9 mouse cellular contexts compared by ENCODE assay signal in the genomic region with DNA sequence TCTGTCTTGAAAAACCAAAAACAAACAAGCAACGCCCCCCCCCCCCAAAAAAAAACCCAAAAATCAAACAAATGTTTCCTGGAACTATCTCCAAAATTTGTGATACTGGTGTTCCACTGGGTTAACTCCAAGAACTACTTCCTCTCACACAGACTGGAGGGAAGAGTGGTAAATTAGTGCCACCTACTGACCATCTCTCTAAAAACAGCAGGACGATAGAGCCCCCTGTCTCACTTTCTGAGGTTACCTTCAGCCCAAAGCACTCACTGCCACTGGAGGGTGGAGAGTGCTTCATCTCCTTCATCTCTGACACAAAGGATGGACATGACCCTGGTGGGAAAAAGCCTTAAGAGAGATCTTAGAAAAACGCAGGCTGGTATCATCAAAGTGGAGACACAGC. TPM values are rescaled to one million over a fixed set of nuclear protein-coding genes. Genes with fewer than 3 reads are reported as not detected.
DNase-seq lines count a peak whose midpoint lies in the region; ATAC-seq and TF ChIP-seq lines count a peak whose summit lies in the region.
"Had no signal": no experiment of that assay in that cellular context is flagged by ENCODE, and none has a peak within 500 bp of the region (broad histone marks: within the 10 kb centered on the region; RNA-seq: fewer than 3 reads in every experiment).

No protein-coding gene starts in this region.

- no peak for TF ChIP-seq EP300 in CH12.LX (IDR thresholded peaks at IDR 0.05; ENCODE audit: low read length)

- 0 out of 2 replicates have a peak overlapping the region, but pooled peaks have one; percentile 12 for H3K4me2 ChIP-seq in CH12.LX (ENCODE audit: insufficient read depth, low read depth, poor library complexity, severe bottlenecking)
- no peak overlapping the region for H3K4me2 ChIP-seq in forebrain, embryonic 15.5 days (replicated peaks)
- H3K4me2 ChIP-seq in lung, embryonic 14.5 days: no peak overlapping the region
- H3K4me2 ChIP-seq: heart, embryonic 15.5 days; neural tube, embryonic 13.5 days had no signal

- no peak overlapping the region for H3K27ac ChIP-seq in CH12.LX (ENCODE audit: insufficient read depth, low read depth)
- no peak overlapping the region for H3K27ac ChIP-seq in forebrain, embryonic 15.5 days (replicated peaks)
- H3K27ac ChIP-seq in lung, embryonic 14.5 days (ENCODE audit: low read depth): no peak overlapping the region
- H3K27ac ChIP-seq: heart, embryonic 15.5 days; neural tube, embryonic 13.5 days had no signal

- H3K79me2 ChIP-seq in CH12.LX (replicated peaks; ENCODE audit: control insufficient read depth, extremely low read depth, insufficient read depth, poor library complexity, severe bottlenecking): no peaks in the 10 kb centered on the region

- no peak for TF ChIP-seq POLR2A in CH12.LX (IDR thresholded peaks at IDR 0.05; ENCODE audit: low read depth, low read length)

- no peak overlapping the region for H3K4me3 ChIP-seq in CH12.LX (replicated peaks in 1 of 3; ENCODE audit: low read depth in 2 of 3, low read length in 2 of 3, poor library complexity in 1 of 3)
- H3K4me3 ChIP-seq in forebrain, embryonic 15.5 days: no peak overlapping the region
- H3K4me3 ChIP-seq in lung, embryonic 14.5 days (ENCODE audit: low read depth, low read length): no peak overlapping the region
- H3K4me3 ChIP-seq: heart, embryonic 15.5 days; neural tube, embryonic 13.5 days had no signal

- peaks cover 8% of the 10 kb centered on the region for H3K9me3 ChIP-seq in CH12.LX (replicated peaks; ENCODE audit: low read length)
- no peaks in the 10 kb centered on the region for H3K9me3 ChIP-seq in forebrain, embryonic 15.5 days
- H3K9me3 ChIP-seq in lung, embryonic 14.5 days (ENCODE audit: low read depth, low read length): no peaks in the 10 kb centered on the region
- H3K9me3 ChIP-seq: heart, embryonic 15.5 days; neural tube, embryonic 13.5 days had no signal

- peak; percentile 88 for TF ChIP-seq RAD21 in CH12.LX (IDR thresholded peaks at IDR 0.05; ENCODE audit: low read depth, low read length)

- peak; percentile 54 for DNase-seq in layer of hippocampus, adult 11-12 months (ENCODE audit: low spot score)
- no peak for DNase-seq in layer of hippocampus, adult 9-11 months
- DNase-seq in CH12.LX (ENCODE audit: extremely low read depth): peak; percentile 59
- DNase-seq in Muller cell, postnatal 12 days (ENCODE audit: inconsistent ontology term): peak; percentile 64
- DNase-seq in lung, embryonic 14.5 days: peak; percentile 86
- DNase-seq in ovary, postnatal 14 days (ENCODE audit: low spot score): no peak

- no peaks in the 10 kb centered on the region for H3K36me3 ChIP-seq in CH12.LX (replicated peaks in 1 of 2; ENCODE audit: control insufficient read depth in 1 of 2, insufficient read depth in 1 of 2, low read length in 1 of 2)
- no peaks in the 10 kb centered on the region for H3K36me3 ChIP-seq in forebrain, embryonic 15.5 days
- H3K36me3 ChIP-seq in lung, embryonic 14.5 days (ENCODE audit: insufficient read depth): no peaks in the 10 kb centered on the region
- H3K36me3 ChIP-seq: heart, embryonic 15.5 days; neural tube, embryonic 13.5 days had no signal

- no peak overlapping the region for H3K9ac ChIP-seq in CH12.LX (ENCODE audit: insufficient read depth, low read depth)
- H3K9ac ChIP-seq in forebrain, embryonic 15.5 days (replicated peaks): no peak overlapping the region
- H3K9ac ChIP-seq in lung, embryonic 14.5 days: no peak overlapping the region
- H3K9ac ChIP-seq: heart, embryonic 15.5 days; neural tube, embryonic 13.5 days had no signal

- peak; percentile 25 to 90; a peak in 3 of 4 replicates for TF ChIP-seq CTCF in CH12.LX (conservative IDR thresholded peaks at IDR 0.05 in 1 of 2, IDR thresholded peaks at IDR 0.05 in 1 of 2; ENCODE audit: low read depth in 2 of 2, low read length in 2 of 2)
- TF ChIP-seq CTCF in lung, embryonic 14.5 days (IDR thresholded peaks at IDR 0.05; ENCODE audit: low read depth): peak; percentile 79

- in situ Hi-C loops in CH12.LX (cut with MboI; ENCODE audit: low pct_ligation_motif_present, low pct_unique_long_range_greater_than_20kb, low sequenced_read_pairs): no loop called here

- WGBS in forebrain, embryonic 15.5 days: 3% methylated on average over 3 of the region's 3 CpGs
- 1% methylated on average over 3 of the region's 3 CpGs for WGBS in lung, embryonic 14.5 days

- H3K4me1 ChIP-seq in CH12.LX (ENCODE audit: control insufficient read depth in 1 of 2, insufficient read depth in 2 of 2): peaks cover 0 to 20% of the 10 kb centered on the region in 2 experiments; a peak in 2 of 4 replicates
- H3K4me1 ChIP-seq in forebrain, embryonic 15.5 days: no peaks in the 10 kb centered on the region
- no peaks in the 10 kb centered on the region for H3K4me1 ChIP-seq in lung, embryonic 14.5 days (ENCODE audit: insufficient read depth)
- H3K4me1 ChIP-seq: heart, embryonic 15.5 days; neural tube, embryonic 13.5 days had no signal

- ATAC-seq in forebrain, embryonic 15.5 days (replicated peaks): peak; percentile 66; the same call in 1 of the 2 replicates
- no peak for ATAC-seq in lung, embryonic 14.5 days (ENCODE audit: insufficient read depth)

- H3K27me3 ChIP-seq in CH12.LX (replicated peaks): no peaks in the 10 kb centered on the region
- H3K27me3 ChIP-seq in forebrain, embryonic 15.5 days: no peaks in the 10 kb centered on the region
- H3K27me3 ChIP-seq in lung, embryonic 14.5 days (ENCODE audit: insufficient read depth, low read length): no peaks in the 10 kb centered on the region
- H3K27me3 ChIP-seq: heart, embryonic 15.5 days; neural tube, embryonic 13.5 days had no signal

- dilution Hi-C loops in CH12.LX (cut with MboI; ENCODE audit: extremely low pct_ligation_motif_present, extremely low pct_unique_long_range_greater_than_20kb, low sequenced_read_pairs): no loop called here

TF ChIP-seq in CH12.LX, 34 proteins besides CTCF, POLR2A, EP300 and RAD21:
- TF ChIP-seq SMC3 (IDR thresholded peaks at IDR 0.05; ENCODE audit: low read depth, low read length): peak; percentile 61
- TF ChIP-seq MAX (IDR thresholded peaks at IDR 0.05; ENCODE audit: low read length): no peak

RNA-seq across cellular contexts. Expression of a gene that starts 10.8 kb away (rescaled TPM):
- total RNA-seq in CH12.LX (2012; rRNA removed) (31.1 and 31.8 TPM in 2 replicates), CH12.LX (2014; rRNA removed) (45.6 and 51.4 TPM in 2 replicates)
- polyA plus RNA-seq in CH12.LX (2012; ENCODE audit: insufficient read length, low read depth): 34.5 TPM in 2 replicates
- polyA plus RNA-seq in forebrain, embryonic 15.5 days (2015; fragmentation: Nextera tagmentation; extraction: Ambion mirVana): 45.7 and 47.3 TPM in 2 replicates
- 44.7 and 53.0 TPM in 2 replicates for polyA plus RNA-seq in lung, embryonic 14.5 days (2014; fragmentation: Nextera tagmentation; extraction: Ambion mirVana)

RNA-seq across cellular contexts. Expression of a gene that starts 18.3 kb away (rescaled TPM):
- not detected in 2 replicates for total RNA-seq in CH12.LX (2012; rRNA removed)
- total RNA-seq in CH12.LX (2014; rRNA removed): not detected in 2 replicates
- polyA plus RNA-seq in CH12.LX (2012; ENCODE audit: insufficient read length, low read depth): not detected in 2 replicates
- 0.42 and 0.55 TPM in 2 replicates for polyA plus RNA-seq in forebrain, embryonic 15.5 days (2015; fragmentation: Nextera tagmentation; extraction: Ambion mirVana)
- polyA plus RNA-seq in lung, embryonic 14.5 days (2014; fragmentation: Nextera tagmentation; extraction: Ambion mirVana): 0.22 TPM in 1 of 2 replicates, not detected in the other

Comparison
In these comparisons a context has a peak if more than half of its experiments do, and no peak if none do; other contexts are left out.
1. DNase-seq: peak in layer of hippocampus, adult 11-12 months (single experiment), CH12.LX (single experiment), Muller cell, postnatal 12 days (single experiment) and lung, embryonic 14.5 days (single experiment); none in layer of hippocampus, adult 9-11 months (single experiment) and ovary, postnatal 14 days (single experiment).